Mouse (Mus musculus) mouse embryonic stem cell (cell line): ENCODE measurements around the gene Tlr5.

Source experiments
- in situ Hi-C, 2 experiments: fragments of 300-500 bp; cut with MboI; formaldehyde crosslinking; loops; 1 replicate in 1 of 2; 3 replicates in 1 of 2; pipeline ENCODE4 v1.14.3; 2019 to 2020; ENCODE audit warnings: low sequenced_read_pairs in 2 of 2, low pct_unique_long_range_greater_than_20kb in 1 of 2, mixed read lengths in 1 of 2; ENCODE audit not compliant: unreplicated experiment in 1 of 2

Gene Tlr5

DNA sequence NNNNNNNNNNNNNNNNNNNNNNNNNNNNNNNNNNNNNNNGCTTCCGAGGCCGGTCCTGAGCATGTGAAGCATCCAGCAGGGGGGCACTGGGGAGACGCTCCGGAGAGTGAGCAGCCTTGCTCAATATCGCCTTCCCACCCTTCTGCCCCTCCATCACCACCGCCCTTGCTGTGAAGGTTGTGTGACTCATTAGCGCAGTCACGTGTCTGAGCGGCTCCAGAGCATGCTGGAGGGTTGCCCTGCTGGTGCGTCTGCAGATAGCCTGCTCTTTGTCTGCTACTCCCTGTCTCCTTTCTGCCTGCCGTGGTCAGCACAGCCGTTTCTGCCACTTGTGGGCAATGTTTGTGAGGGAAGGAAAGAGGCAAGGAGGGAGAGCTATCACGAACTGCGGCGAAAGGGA, 28.4 kb downstream of the Tlr5 start:
- in situ Hi-C loops: no loop called here

DNA sequence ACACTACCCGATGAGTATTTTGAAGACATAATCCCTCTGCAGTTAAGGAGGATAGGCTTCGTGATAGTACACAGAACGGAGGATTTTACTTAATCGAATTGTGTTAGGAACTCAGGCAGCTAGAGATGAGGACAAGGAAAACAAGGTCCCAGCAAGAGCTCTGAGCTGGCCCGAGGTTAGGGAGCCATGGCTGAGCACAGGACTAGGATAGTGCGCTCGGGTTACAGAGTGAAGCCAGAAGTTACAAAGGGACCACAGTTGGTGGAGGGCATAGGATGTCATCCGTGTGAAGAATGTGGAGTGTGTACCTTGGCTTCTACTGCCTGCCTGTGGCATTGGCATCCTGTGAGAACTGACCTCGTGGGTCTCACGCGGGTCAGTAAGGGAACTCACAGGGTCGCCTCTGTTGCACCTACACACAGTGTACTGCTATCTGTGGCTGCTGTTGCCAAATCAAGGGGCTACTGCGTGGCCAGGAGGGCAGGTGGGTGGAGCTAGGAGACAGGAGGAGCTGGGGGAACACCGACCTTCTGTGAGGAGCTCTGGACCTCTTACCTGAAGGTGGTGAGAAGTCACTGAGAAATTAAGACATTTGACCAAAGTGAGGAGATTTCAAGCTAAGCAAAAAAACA, 29.0 kb downstream of the Tlr5 start:
- in situ Hi-C loops: no loop called here

DNA sequence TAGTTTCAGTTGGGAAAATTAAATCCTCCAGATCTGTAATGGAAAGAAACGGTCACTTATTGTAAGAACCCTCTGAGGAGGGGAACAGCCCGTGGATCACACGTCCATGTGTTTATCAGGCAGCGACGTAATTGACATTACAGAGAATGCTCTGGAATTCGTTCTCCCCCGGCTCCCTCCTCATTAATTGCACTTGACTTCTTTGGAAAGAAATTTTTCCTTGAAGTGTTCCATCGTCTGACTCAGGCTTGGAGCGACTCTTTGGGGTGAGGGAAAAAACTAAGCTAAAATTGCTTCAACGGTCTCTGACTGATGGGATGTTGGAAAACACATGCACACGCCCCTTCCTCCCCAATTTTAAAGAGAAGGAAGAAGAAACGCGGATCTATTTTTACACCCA, 31.7 kb downstream of the Tlr5 start:
- in situ Hi-C loops: no loop called here

DNA sequence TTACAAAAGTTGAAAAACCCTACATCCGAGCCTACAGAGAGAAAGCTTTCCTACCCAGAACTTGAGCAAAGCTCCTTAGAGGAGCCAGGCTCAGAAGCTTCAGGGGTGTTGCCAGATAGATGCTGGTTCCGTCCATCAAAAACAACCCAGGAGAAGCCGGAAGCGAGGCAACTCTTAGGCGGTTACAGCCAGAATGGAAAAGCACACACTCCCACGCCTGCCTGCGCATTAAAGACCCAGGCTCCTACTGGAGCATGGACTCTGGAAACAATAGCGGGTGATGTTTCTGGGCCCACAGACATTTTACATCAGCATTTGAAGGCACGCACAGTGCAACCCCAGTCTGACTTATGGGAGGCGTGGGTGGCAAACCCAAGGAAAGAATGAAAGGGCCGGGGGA, 32.2 kb downstream of the Tlr5 start:
- in situ Hi-C loops: no loop called here

DNA sequence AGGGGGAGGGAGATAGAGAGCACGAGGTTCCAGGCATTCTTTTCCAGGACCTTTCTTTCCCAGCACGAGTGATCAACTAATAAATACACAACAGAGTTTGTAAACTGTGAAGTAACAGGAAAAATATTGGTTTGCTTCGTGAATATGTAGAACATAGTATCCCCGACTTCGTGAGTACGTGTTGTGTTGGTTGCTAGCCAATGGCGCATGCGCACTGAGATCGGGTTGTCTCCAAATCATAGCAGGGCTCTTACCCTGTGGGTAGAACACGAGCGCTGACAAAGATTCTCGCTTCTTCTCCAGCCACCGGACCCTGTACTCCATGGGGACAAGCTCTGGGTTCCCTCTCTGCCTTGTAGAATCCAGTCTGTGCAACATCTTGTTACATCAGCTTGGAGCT, 33.2 kb downstream of the Tlr5 start:
- in situ Hi-C loops: no loop called here

DNA sequence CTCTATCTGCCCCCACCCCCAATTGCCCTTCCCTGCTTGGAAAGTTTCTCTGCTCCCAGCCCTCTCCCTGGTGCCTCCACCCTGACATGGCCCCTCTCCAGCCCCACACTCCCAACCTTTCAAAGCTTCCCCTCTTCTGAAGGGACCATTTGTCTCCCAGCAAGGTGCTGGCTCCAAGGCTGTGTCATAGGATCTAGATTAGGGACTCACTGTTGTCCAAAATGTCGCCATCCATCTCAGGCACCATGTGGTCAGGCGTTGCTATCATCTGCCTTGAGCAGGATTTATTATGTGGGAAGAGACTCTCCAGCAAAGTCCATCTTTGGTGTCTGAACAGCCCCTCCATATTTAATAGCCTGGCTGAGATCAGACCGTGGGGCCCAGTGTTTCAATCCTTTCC, 34.1 kb downstream of the Tlr5 start:
- in situ Hi-C loops: no loop called here

DNA sequence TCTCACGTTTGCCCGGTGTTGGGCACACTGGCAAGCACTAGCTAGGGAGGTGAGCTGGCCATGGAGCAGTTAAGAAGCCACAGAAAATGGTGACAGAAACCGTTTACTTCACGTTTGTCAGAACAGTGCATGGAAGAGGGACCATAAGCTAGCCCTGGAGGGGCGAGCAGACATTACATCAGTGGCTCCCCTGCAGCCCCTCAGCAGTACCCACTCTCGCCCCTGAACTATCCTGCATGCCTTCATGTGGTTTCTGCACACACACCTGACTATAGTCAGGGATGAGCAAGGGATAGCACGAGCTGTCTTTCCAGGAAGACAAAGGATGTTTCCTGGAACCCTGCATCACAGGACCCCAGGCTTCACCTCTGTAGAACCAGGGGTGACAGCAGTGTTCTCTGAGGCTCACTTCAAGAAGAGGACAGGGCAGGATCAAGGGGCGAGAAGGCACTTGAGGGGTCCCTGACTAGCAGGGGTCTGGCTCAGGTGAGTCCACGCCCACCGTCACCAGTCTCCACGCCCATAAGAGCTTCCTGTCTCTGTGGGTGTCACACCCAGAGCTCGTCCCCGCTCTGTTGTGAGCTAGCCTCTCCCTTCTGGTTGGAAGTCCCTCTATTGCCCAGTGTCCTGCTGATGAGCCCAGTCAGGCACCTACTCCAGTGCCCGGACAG, 35.6 kb downstream of the Tlr5 start:
- in situ Hi-C loops: no loop called here

DNA sequence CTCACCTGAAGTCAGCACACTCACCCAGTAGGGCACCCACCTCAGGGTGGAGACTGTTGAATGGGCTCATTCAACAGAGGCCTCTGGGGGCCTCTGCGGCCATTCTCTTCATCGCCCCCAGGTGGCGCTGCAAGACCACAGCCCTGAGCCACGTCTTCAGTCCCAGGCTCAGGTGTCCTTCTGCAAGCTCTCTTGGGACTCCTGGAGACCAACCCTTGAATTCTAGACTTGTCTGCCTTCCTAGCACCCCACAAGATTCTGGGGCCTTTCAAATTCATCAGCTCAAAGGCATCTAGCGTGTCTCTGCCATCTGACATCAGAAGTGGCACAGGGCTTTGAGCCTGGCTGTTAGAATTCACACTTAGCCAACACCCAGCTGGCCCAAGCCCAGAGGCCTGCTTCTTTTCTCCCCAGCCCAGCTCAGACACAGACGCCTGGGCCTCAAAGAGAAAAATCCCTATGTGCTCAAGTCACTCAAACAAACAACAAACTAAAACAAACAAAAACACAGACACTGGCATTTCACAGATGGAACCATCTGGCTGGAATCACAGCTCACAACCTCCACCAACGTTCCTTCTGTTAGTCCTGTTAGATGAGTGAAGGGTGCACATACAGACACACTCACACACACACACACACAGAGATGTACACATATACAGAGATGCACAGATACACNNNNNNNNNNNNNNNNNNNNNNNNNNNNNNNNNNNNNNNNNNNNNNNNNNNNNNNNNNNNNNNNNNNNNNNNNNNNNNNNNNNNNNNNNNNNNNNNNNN, 36.6 kb downstream of the Tlr5 start:
- in situ Hi-C loops: no loop called here
